Mouse (Mus musculus) midbrain, embryonic 15.5 days (tissue): ENCODE results near the gene Ctsh. TPM values are rescaled to one million over a fixed set of nuclear protein-coding genes. Genes with fewer than 3 reads are reported as not detected.
"Not testable (repeated sequence)": the region's sequence is repeated elsewhere in the genome, so short reads cannot be mapped to it uniquely, and the experiment has no call there.

ENCODE experiments used
- ATAC-seq: fragments of 200-750 bp; cut with Nextera tagmentation; replicated peaks from 2 replicates; pipeline ENCODE4 v1.8.0; 2017; ENCODE audit warnings: moderate TSS enrichment
- H3K27ac ChIP-seq: fragments of 300-500 bp; sonication (generic); 2 replicates; pipeline ENCODE4 v1.5.1; 2015; ENCODE audit warnings: mild to moderate bottlenecking, inconsistent platforms
- H3K27me3 ChIP-seq: fragments of 300-500 bp; sonication (generic); replicated peaks from 2 replicates; pipeline ENCODE4 v1.6.1; 2015; ENCODE audit warnings: inconsistent platforms
- H3K36me3 ChIP-seq: fragments of 300-500 bp; sonication (generic); replicated peaks from 2 replicates; pipeline ENCODE4 v1.6.1; 2015; ENCODE audit warnings: inconsistent platforms
- H3K4me1 ChIP-seq: fragments of 300-500 bp; sonication (generic); 2 replicates; pipeline ENCODE4 v1.6.1; 2015; ENCODE audit warnings: inconsistent platforms
- H3K4me2 ChIP-seq: fragments of 300-500 bp; sonication (generic); 2 replicates; pipeline ENCODE4 v1.6.1; 2015; ENCODE audit warnings: inconsistent platforms, mild to moderate bottlenecking, moderate library complexity
- H3K4me3 ChIP-seq: fragments of 300-500 bp; sonication (generic); 2 replicates; pipeline ENCODE4 v1.5.1; 2015; ENCODE audit warnings: mild to moderate bottlenecking, inconsistent platforms
- H3K9ac ChIP-seq: fragments of 300-500 bp; sonication (generic); 2 replicates; pipeline ENCODE4 v1.6.1; 2015; ENCODE audit warnings: mild to moderate bottlenecking, inconsistent platforms
- H3K9me3 ChIP-seq: fragments of 300-500 bp; sonication (generic); 2 replicates; pipeline ENCODE4 v1.6.1; 2016; ENCODE audit warnings: inconsistent platforms
- WGBS: fragments of 180-500 bp; shearing (Covaris S2); methylation state at CpG from one replicate; pipeline ENCODE4 v1.1.7; 2015; ENCODE audit warnings: mixed read lengths; 5-methylcytosine and 5-hydroxymethylcytosine counted together
- polyA plus RNA-seq: library from polyadenylated mRNA; unstranded; fragments of >200 nt; fragmentation: Nextera tagmentation; extraction: Ambion mirVana; gene quantifications from 2 replicates; pipeline ENCODE4 v1.2.1, GENCODE M21; 2015

The Ctsh gene
- polyA plus RNA-seq, 1 experiment from 2014 or later: 21.3 TPM

GRCm38 (mm10) chr9:90060574-90060875 is 6.6 kb downstream of the Ctsh start:
- Histone ChIP-seq H3K4me3 (no peak overlapping the region), H3K9me3 (no peaks in the 10 kb centered on the region), H3K36me3 (no peaks in the 10 kb centered on the region), H3K9ac (no peak overlapping the region), H3K27ac (no peak overlapping the region), H3K27me3 (no peaks in the 10 kb centered on the region), H3K4me2 (no peak overlapping the region), H3K4me1 (no peaks in the 10 kb centered on the region)
- no peak for ATAC-seq
- 88% methylated on average over 2 of the region's 2 CpGs for WGBS

GRCm38 (mm10) chr9:90060932-90061331 is 7.0 kb downstream of the Ctsh start:
- H3K27me3 ChIP-seq, H3K27ac ChIP-seq, H3K9ac ChIP-seq, H3K4me1 ChIP-seq, H3K4me2 ChIP-seq, ATAC-seq, H3K36me3 ChIP-seq, H3K9me3 ChIP-seq, H3K4me3 ChIP-seq: not testable (repeated sequence)
- 92% methylated on average over 5 of the region's 5 CpGs for WGBS

GRCm38 (mm10) chr9:90067341-90067740 is 13.4 kb downstream of the Ctsh start:
- 78% methylated on average over 2 of the region's 2 CpGs for WGBS
- H3K36me3 ChIP-seq: no peaks in the 10 kb centered on the region
- H3K9me3 ChIP-seq: no peaks in the 10 kb centered on the region
- ATAC-seq: no peak
- H3K4me3 ChIP-seq: no peak overlapping the region
- H3K4me1 ChIP-seq: no peaks in the 10 kb centered on the region
- no peak overlapping the region for H3K27ac ChIP-seq
- no peaks in the 10 kb centered on the region for H3K27me3 ChIP-seq
- H3K4me2 ChIP-seq: no peak overlapping the region
- no peak overlapping the region for H3K9ac ChIP-seq

- Histone ChIP-seq H3K4me2 (no peak overlapping the region), H3K9me3 (no peaks in the 10 kb centered on the region), H3K4me1 (no peaks in the 10 kb centered on the region), H3K27me3 (no peaks in the 10 kb centered on the region), H3K4me3 (no peak overlapping the region), H3K9ac (no peak overlapping the region), H3K36me3 (no peaks in the 10 kb centered on the region), H3K27ac (no peak overlapping the region)
- WGBS: 88% methylated on average over 6 of the region's 6 CpGs
- ATAC-seq: no peak
Measured at GRCm38 (mm10) chr9:90068786-90069185, 14.8 kb downstream of the Ctsh start.

GRCm38 (mm10) chr9:90069485-90069884 is 15.5 kb downstream of the Ctsh start:
- H3K4me2 ChIP-seq: no peak overlapping the region
- 87% methylated on average over 7 of the region's 7 CpGs for WGBS
- H3K36me3 ChIP-seq: no peaks in the 10 kb centered on the region
- H3K9me3 ChIP-seq: no peaks in the 10 kb centered on the region
- no peak overlapping the region for H3K27ac ChIP-seq
- H3K4me1 ChIP-seq: no peaks in the 10 kb centered on the region
- no peaks in the 10 kb centered on the region for H3K27me3 ChIP-seq
- no peak overlapping the region for H3K9ac ChIP-seq
- no peak overlapping the region for H3K4me3 ChIP-seq
- ATAC-seq: no peak

- no peak for ATAC-seq
- Histone ChIP-seq H3K9me3 (no peaks in the 10 kb centered on the region), H3K36me3 (no peaks in the 10 kb centered on the region), H3K27ac (no peak overlapping the region), H3K27me3 (no peaks in the 10 kb centered on the region), H3K4me2 (no peak overlapping the region), H3K4me1 (no peaks in the 10 kb centered on the region), H3K9ac (no peak overlapping the region), H3K4me3 (no peak overlapping the region)
- WGBS: 89% methylated on average over 7 of the region's 7 CpGs
Measured at GRCm38 (mm10) chr9:90070174-90070573, 16.2 kb downstream of the Ctsh start.

- no peaks in the 10 kb centered on the region for H3K9me3 ChIP-seq
- ATAC-seq: no peak
- 89% methylated on average over 4 of the region's 4 CpGs for WGBS
- H3K4me1 ChIP-seq: no peaks in the 10 kb centered on the region
- no peak overlapping the region for H3K4me3 ChIP-seq
- H3K36me3 ChIP-seq: no peaks in the 10 kb centered on the region
- no peak overlapping the region for H3K9ac ChIP-seq
- H3K27me3 ChIP-seq: no peaks in the 10 kb centered on the region
- H3K4me2 ChIP-seq: no peak overlapping the region
- no peak overlapping the region for H3K27ac ChIP-seq
Measured at GRCm38 (mm10) chr9:90075336-90075735, 21.4 kb downstream of the Ctsh start.

- H3K4me1 ChIP-seq: no peaks in the 10 kb centered on the region
- H3K4me2 ChIP-seq: no peak overlapping the region
- H3K27ac ChIP-seq: no peak overlapping the region
- H3K36me3 ChIP-seq: no peaks in the 10 kb centered on the region
- H3K27me3 ChIP-seq: no peaks in the 10 kb centered on the region
- no peak for ATAC-seq
- H3K9me3 ChIP-seq: no peaks in the 10 kb centered on the region
- 91% methylated on average over 5 of the region's 5 CpGs for WGBS
- no peak overlapping the region for H3K9ac ChIP-seq
- no peak overlapping the region for H3K4me3 ChIP-seq
Measured at GRCm38 (mm10) chr9:90076131-90076530, 22.2 kb downstream of the Ctsh start.

GRCm38 (mm10) chr9:90076849-90077461 is 23.0 kb downstream of the Ctsh start:
- no peak overlapping the region for H3K4me3 ChIP-seq
- no peaks in the 10 kb centered on the region for H3K9me3 ChIP-seq
- H3K4me1 ChIP-seq: no peaks in the 10 kb centered on the region
- H3K27ac ChIP-seq: no peak overlapping the region
- 58% methylated on average over 8 of the region's 8 CpGs for WGBS
- H3K9ac ChIP-seq: no peak overlapping the region
- H3K27me3 ChIP-seq: no peaks in the 10 kb centered on the region
- H3K36me3 ChIP-seq: no peaks in the 10 kb centered on the region
- peak; percentile 45; the same call in 1 of the 2 replicates for ATAC-seq
- no peak overlapping the region for H3K4me2 ChIP-seq

- not testable (repeated sequence) for H3K4me3 ChIP-seq, H3K4me1 ChIP-seq, ATAC-seq, H3K27ac ChIP-seq, H3K27me3 ChIP-seq, H3K9me3 ChIP-seq, H3K9ac ChIP-seq, H3K4me2 ChIP-seq, H3K36me3 ChIP-seq
- WGBS: 89% methylated on average over 6 of the region's 6 CpGs
Measured at GRCm38 (mm10) chr9:90081961-90082360, 28.0 kb downstream of the Ctsh start.

- 97% methylated on average over 1 of the region's 1 CpGs for WGBS
- no peaks in the 10 kb centered on the region for H3K9me3 ChIP-seq
- H3K27me3 ChIP-seq: no peaks in the 10 kb centered on the region
- ATAC-seq: no peak
- no peaks in the 10 kb centered on the region for H3K4me1 ChIP-seq
- H3K9ac ChIP-seq: no peak overlapping the region
- H3K27ac ChIP-seq: no peak overlapping the region
- no peak overlapping the region for H3K4me2 ChIP-seq
- H3K36me3 ChIP-seq: peaks cover 9% of the 10 kb centered on the region
- no peak overlapping the region for H3K4me3 ChIP-seq
Measured at GRCm38 (mm10) chr9:90082992-90083391, 29.0 kb downstream of the Ctsh start.

GRCm38 (mm10) chr9:90084152-90084551 is 30.2 kb downstream of the Ctsh start:
- H3K9ac ChIP-seq: no peak overlapping the region
- no peaks in the 10 kb centered on the region for H3K4me1 ChIP-seq
- H3K9me3 ChIP-seq: no peaks in the 10 kb centered on the region
- H3K4me3 ChIP-seq: no peak overlapping the region
- H3K4me2 ChIP-seq: no peak overlapping the region
- H3K36me3 ChIP-seq: peaks cover 10% of the 10 kb centered on the region
- ATAC-seq: no peak
- no peak overlapping the region for H3K27ac ChIP-seq
- no peaks in the 10 kb centered on the region for H3K27me3 ChIP-seq
- WGBS: 82% methylated on average over 3 of the region's 3 CpGs

- no peaks in the 10 kb centered on the region for H3K9me3 ChIP-seq
- 94% methylated on average over 8 of the region's 8 CpGs for WGBS
- ATAC-seq: no peak
Measured at GRCm38 (mm10) chr9:90084766-90085468, 31.0 kb downstream of the Ctsh start.

More at GRCm38 (mm10) chr9:90084766-90085468, 31.0 kb downstream of the Ctsh start:
- peaks cover 17% of the 10 kb centered on the region for H3K36me3 ChIP-seq
- no peaks in the 10 kb centered on the region for H3K27me3 ChIP-seq
- no peak overlapping the region for H3K4me2 ChIP-seq
- no peaks in the 10 kb centered on the region for H3K4me1 ChIP-seq
- no peak overlapping the region for H3K9ac ChIP-seq
- H3K4me3 ChIP-seq: no peak overlapping the region
- no peak overlapping the region for H3K27ac ChIP-seq
